Mouse (Mus musculus) olfactory bulb, adult 2 months (tissue): ENCODE results near the gene Pla2g4b. TPM values are rescaled to one million over a fixed set of nuclear protein-coding genes. Genes with fewer than 3 reads are reported as not detected.

Source experiments
- H3K27ac ChIP-seq: fragments of 200-500 bp; 2 replicates; pipeline ENCODE4 v1.5.1; 2012; ENCODE audit warnings: low read depth, low read length; ENCODE audit not compliant: insufficient read depth
- H3K4me1 ChIP-seq: fragments of 200-500 bp; 2 replicates; pipeline ENCODE4 v1.6.1; 2012; ENCODE audit warnings: low read length; ENCODE audit not compliant: control insufficient read depth, insufficient read depth
- H3K4me3 ChIP-seq: fragments of 200-500 bp; 2 replicates; pipeline ENCODE4 v1.5.1; 2012; ENCODE audit warnings: mild to moderate bottlenecking, low read depth, low read length, moderate library complexity; ENCODE audit not compliant: insufficient read depth
- CTCF ChIP-seq: fragments of 200-500 bp; IDR thresholded peaks from 2 replicates; pipeline ENCODE4 v1.5.1; 2012; ENCODE audit warnings: low read depth, mild to moderate bottlenecking, low read length, moderate library complexity; ENCODE audit not compliant: insufficient read depth
- POLR2A ChIP-seq: fragments of 200-500 bp; IDR thresholded peaks from 2 replicates; pipeline ENCODE4 v1.6.1; 2012; ENCODE audit warnings: mild to moderate bottlenecking, low read depth, low read length, moderate library complexity; ENCODE audit not compliant: insufficient read depth
- WGBS: fragments of 180-500 bp; shearing (Covaris S2); methylation state at CpG from one replicate; pipeline ENCODE4 v1.1.7; 2018; 5-methylcytosine and 5-hydroxymethylcytosine counted together
- polyA plus RNA-seq: library from polyadenylated mRNA; stranded (reverse); fragments of >200 nt; gene quantifications from 2 replicates; pipeline ENCODE4 v1.2.4, GENCODE M21; 2012; ENCODE audit warnings: low replicate concordance; ENCODE audit not compliant: missing spikeins, insufficient read depth, insufficient read length

Gene Pla2g4b
- polyA plus RNA-seq, 1 experiment: not detected

- 38% methylated on average over 9 of the region's 9 CpGs for WGBS
These were observed 37.6 kb upstream of the Pla2g4b start for GRCm38 (mm10) chr2:119995391-119996281.

DNA sequence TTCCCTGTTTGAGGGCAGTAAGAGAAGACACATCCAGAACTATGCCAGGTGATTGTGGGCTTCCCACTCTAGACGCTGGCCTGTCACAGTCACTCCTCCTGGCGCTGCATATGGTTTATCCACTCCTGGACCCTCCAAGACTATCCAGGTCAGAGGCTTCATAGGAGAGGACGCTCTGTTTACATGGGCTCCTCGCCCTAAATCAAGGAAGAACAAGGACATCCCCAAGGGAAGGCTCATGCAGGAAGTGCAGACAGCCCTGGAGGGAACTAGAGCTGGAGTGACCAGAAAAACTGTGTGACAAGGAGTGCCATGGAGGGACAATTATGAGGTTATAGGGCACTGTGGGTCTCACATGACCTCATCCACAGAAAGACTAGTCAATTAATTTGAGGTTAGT is 35.9 kb upstream of the Pla2g4b start:
- H3K4me1 ChIP-seq: peaks cover 31% of the 10 kb centered on the region
- 87% methylated on average over 4 of the region's 4 CpGs for WGBS
- TF ChIP-seq CTCF (no peak), POLR2A (no peak)
- H3K4me3 ChIP-seq: no peak overlapping the region
- no peak overlapping the region for H3K27ac ChIP-seq

More at GRCm38 (mm10) chr2:119995391-119996281, 37.6 kb upstream of the Pla2g4b start:
- Histone ChIP-seq H3K4me3 (no peak overlapping the region), H3K4me1 (peaks cover 22% of the 10 kb centered on the region), H3K27ac (peak overlapping the region; percentile 29)
- TF ChIP-seq CTCF (no peak), POLR2A (no peak)

DNA sequence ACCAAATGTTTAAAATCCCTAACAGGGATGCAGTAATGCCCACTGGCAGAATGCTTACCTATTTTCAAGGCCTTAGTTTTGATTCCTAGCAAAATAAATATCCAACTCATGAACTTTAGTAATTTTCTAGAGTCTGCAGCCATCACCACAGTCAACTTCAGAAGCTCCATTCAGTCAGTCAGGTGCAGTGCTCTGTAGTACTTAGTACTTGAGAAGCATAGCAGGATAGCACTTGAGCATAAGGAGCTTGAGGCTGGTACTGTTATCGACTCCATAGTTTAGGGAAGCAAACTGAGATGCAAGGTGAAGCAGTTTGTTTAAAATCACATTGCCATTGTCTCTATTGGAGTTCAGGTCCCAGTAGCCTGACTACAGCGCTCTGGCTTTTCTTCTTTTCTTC is 33.5 kb upstream of the Pla2g4b start:
- Histone ChIP-seq H3K27ac (no peak overlapping the region), H3K4me3 (no peak overlapping the region), H3K4me1 (peaks cover 28% of the 10 kb centered on the region)
- WGBS: 95% methylated on average over 2 of the region's 2 CpGs
- TF ChIP-seq CTCF: no peak

- WGBS: 71% methylated on average over 3 of the region's 3 CpGs
- Histone ChIP-seq H3K4me1 (peaks cover 19% of the 10 kb centered on the region), H3K4me3 (no peak overlapping the region), H3K27ac (no peak overlapping the region)
- TF ChIP-seq POLR2A: no peak
- TF ChIP-seq CTCF: no peak
These were observed 32.2 kb upstream of the Pla2g4b start for GRCm38 (mm10) chr2:120000882-120001584.

DNA sequence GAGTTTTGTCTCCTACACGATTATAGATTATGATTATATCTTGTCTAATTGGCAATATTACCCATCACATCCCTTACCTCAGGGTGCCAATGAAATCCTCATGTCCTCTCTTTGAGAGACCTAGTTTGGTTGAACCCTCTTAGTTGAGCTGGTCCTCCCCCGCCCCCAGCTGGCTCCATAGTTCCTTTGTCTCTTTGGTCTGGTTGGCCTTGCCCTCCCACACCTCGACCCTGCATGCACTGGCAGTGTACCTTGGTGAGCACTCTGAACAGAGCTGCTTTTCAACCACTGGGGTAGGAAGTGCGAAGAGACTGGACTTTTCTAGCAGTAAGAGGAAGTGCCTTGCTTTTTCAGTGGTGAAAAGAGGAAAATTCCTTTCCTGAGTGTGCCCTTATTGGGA is 31.3 kb upstream of the Pla2g4b start:
- Histone ChIP-seq H3K4me1 (peaks cover 17% of the 10 kb centered on the region), H3K27ac (no peak overlapping the region), H3K4me3 (no peak overlapping the region)
- WGBS: 70% methylated on average over 4 of the region's 4 CpGs
- TF ChIP-seq CTCF (no peak), POLR2A (no peak)

DNA sequence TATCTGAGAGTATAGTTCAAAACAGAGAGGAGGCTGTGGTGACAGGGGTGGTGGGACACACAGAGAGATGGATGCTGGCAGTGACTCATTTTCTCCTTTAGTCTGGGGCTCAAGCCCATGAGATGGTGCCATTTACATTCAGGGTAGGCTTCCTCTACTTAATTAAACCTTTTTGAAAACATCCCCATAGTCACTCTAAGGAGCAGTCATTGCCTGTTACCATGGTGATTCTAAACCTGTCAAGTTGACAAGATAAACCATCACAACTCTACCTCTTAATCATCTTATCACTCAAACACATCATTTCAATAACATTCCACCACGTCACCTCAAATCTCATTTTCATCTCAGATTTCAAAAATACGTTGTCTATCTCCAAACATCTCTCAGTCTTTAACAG is 29.2 kb upstream of the Pla2g4b start:
- no peak overlapping the region for H3K4me3 ChIP-seq
- WGBS: 94% methylated on average over 2 of the region's 2 CpGs
- H3K4me1 ChIP-seq: peaks cover 18% of the 10 kb centered on the region
- TF ChIP-seq POLR2A (no peak), CTCF (no peak)
- H3K27ac ChIP-seq: no peak overlapping the region

GRCm38 (mm10) chr2:120006696-120007095 is 26.5 kb upstream of the Pla2g4b start:
- whole genome bisulfite sequencing: 87% methylated on average over 7 of the region's 7 CpGs
- Histone ChIP-seq H3K4me3 (no peak overlapping the region), H3K27ac (no peak overlapping the region), H3K4me1 (peaks cover 9% of the 10 kb centered on the region)
- TF ChIP-seq CTCF (no peak), POLR2A (no peak)

GRCm38 (mm10) chr2:120007680-120008210 is 25.5 kb upstream of the Pla2g4b start:
- 77% methylated on average over 4 of the region's 4 CpGs for WGBS
- H3K4me1 ChIP-seq: peaks cover 6% of the 10 kb centered on the region
- H3K4me3 ChIP-seq: no peak overlapping the region
- 0 out of 2 replicates have a peak overlapping the region, but pooled peaks have one; percentile 41 for H3K27ac ChIP-seq
- TF ChIP-seq POLR2A (no peak), CTCF (no peak)

GRCm38 (mm10) chr2:120008672-120009071 is 24.5 kb upstream of the Pla2g4b start:
- TF ChIP-seq CTCF (no peak), POLR2A (no peak)
- 83% methylated on average over 4 of the region's 4 CpGs for WGBS
- no peak overlapping the region for H3K4me3 ChIP-seq
- H3K27ac ChIP-seq: no peak overlapping the region
- peaks cover 6% of the 10 kb centered on the region for H3K4me1 ChIP-seq
